31 mouse cellular contexts compared by ENCODE assay signal in genomic region chr9:118990490-118990889, GRCm38 (mm10).
DNase-seq lines count a peak whose midpoint lies in the region; ATAC-seq and TF ChIP-seq lines count a peak whose summit lies in the region.
"Had no signal": no experiment of that assay in that cellular context is flagged by ENCODE, and none has a peak within 500 bp of the region (broad histone marks: within the 10 kb centered on the region; RNA-seq: fewer than 3 reads in every experiment).

No protein-coding gene starts in this region.

- no peaks in the 10 kb centered on the region for H3K9me3 ChIP-seq in heart, embryonic 11.5 days (replicated peaks; ENCODE audit: control insufficient read depth, low read length)
- no peaks in the 10 kb centered on the region for H3K9me3 ChIP-seq in hindbrain, embryonic 10.5 days
- H3K9me3 ChIP-seq in hindbrain, postnatal 0 days (ENCODE audit: low read length), result no peaks in the 10 kb centered on the region
- no peaks in the 10 kb centered on the region for H3K9me3 ChIP-seq in embryonic facial prominence, embryonic 13.5 days
- H3K9me3 ChIP-seq in kidney, embryonic 15.5 days (replicated peaks), result no peaks in the 10 kb centered on the region
- H3K9me3 ChIP-seq: forebrain, embryonic 12.5 days; hindbrain, embryonic 13.5 days; liver, embryonic 15.5 days; neural tube, embryonic 12.5 days had no signal

- no peak overlapping the region for H3K27ac ChIP-seq in heart, embryonic 11.5 days (ENCODE audit: low read depth, low read length)
- peak overlapping the region; percentile 64 for H3K27ac ChIP-seq in hindbrain, embryonic 10.5 days
- no peak overlapping the region for H3K27ac ChIP-seq in hindbrain, postnatal 0 days
- H3K27ac ChIP-seq in embryonic facial prominence, embryonic 13.5 days, result peak overlapping the region; percentile 34
- no peak overlapping the region for H3K27ac ChIP-seq in kidney, embryonic 15.5 days
- H3K27ac ChIP-seq: forebrain, embryonic 12.5 days; hindbrain, embryonic 13.5 days; liver, embryonic 15.5 days; neural tube, embryonic 12.5 days; stomach, postnatal 0 days had no signal

- H3K4me2 ChIP-seq in heart, embryonic 11.5 days, result no peak overlapping the region
- no peak overlapping the region for H3K4me2 ChIP-seq in hindbrain, postnatal 0 days (ENCODE audit: low read depth, low read length)
- H3K4me2 ChIP-seq in embryonic facial prominence, embryonic 13.5 days, result no peak overlapping the region
- H3K4me2 ChIP-seq in kidney, embryonic 15.5 days, result no peak overlapping the region
- H3K4me2 ChIP-seq: forebrain, embryonic 12.5 days; hindbrain, embryonic 13.5 days; liver, embryonic 15.5 days; lung, embryonic 14.5 days; midbrain, embryonic 11.5 days; neural tube, embryonic 12.5 days had no signal

- WGBS in heart, embryonic 11.5 days (ENCODE audit: insufficient replicate concordance), result 59% methylated on average over 7 of the region's 7 CpGs
- 87% methylated on average over 7 of the region's 7 CpGs for WGBS in hindbrain, embryonic 10.5 days
- WGBS in hindbrain, postnatal 0 days, result 85% methylated on average over 7 of the region's 7 CpGs
- 79% methylated on average over 7 of the region's 7 CpGs for WGBS in embryonic facial prominence, embryonic 13.5 days
- WGBS in kidney, embryonic 15.5 days, result 81% methylated on average over 7 of the region's 7 CpGs

- no peak for ATAC-seq in heart, embryonic 11.5 days (replicated peaks; ENCODE audit: insufficient number of reproducible peaks, low FRiP score, low TSS enrichment)
- no peak for ATAC-seq in hindbrain, postnatal 0 days
- no peak for ATAC-seq in embryonic facial prominence, embryonic 13.5 days (ENCODE audit: insufficient number of reproducible peaks, insufficient read depth, low FRiP score, low TSS enrichment, low read depth)
- ATAC-seq in kidney, embryonic 15.5 days (replicated peaks; ENCODE audit: low FRiP score), result no peak
- ATAC-seq: CD4-positive, CD25-positive, alpha-beta regulatory T cell, adult 4 months; forebrain, postnatal 0 days; intestine, postnatal 0 days had no signal

- no peaks in the 10 kb centered on the region for H3K27me3 ChIP-seq in heart, embryonic 11.5 days (ENCODE audit: control insufficient read depth, insufficient read depth, low read length)
- no peaks in the 10 kb centered on the region for H3K27me3 ChIP-seq in hindbrain, embryonic 10.5 days (ENCODE audit: insufficient read depth, poor library complexity, severe bottlenecking)
- H3K27me3 ChIP-seq in hindbrain, postnatal 0 days (ENCODE audit: insufficient read depth, low read length), result no peaks in the 10 kb centered on the region
- H3K27me3 ChIP-seq in embryonic facial prominence, embryonic 13.5 days, result no peaks in the 10 kb centered on the region
- H3K27me3 ChIP-seq in kidney, embryonic 15.5 days, result no peaks in the 10 kb centered on the region
- H3K27me3 ChIP-seq: forebrain, embryonic 12.5 days; hindbrain, embryonic 13.5 days; liver, embryonic 15.5 days; neural tube, embryonic 12.5 days had no signal

- no peaks in the 10 kb centered on the region for H3K36me3 ChIP-seq in heart, embryonic 11.5 days (ENCODE audit: control insufficient read depth, insufficient read depth, low read length)
- H3K36me3 ChIP-seq in hindbrain, embryonic 10.5 days, result no peaks in the 10 kb centered on the region
- no peaks in the 10 kb centered on the region for H3K36me3 ChIP-seq in hindbrain, postnatal 0 days (ENCODE audit: insufficient read depth, low read length)
- H3K36me3 ChIP-seq in embryonic facial prominence, embryonic 13.5 days, result peaks cover 3% of the 10 kb centered on the region; the same call in 1 of the 2 replicates
- 0 out of 2 replicates have a peak, but pooled peaks cover 3% of the 10 kb centered on the region for H3K36me3 ChIP-seq in kidney, embryonic 15.5 days
- H3K36me3 ChIP-seq: forebrain, embryonic 12.5 days; hindbrain, embryonic 13.5 days; liver, embryonic 15.5 days; neural tube, embryonic 12.5 days had no signal

- DNase-seq in heart, adult 18-20 months, result no peak
- no peak for DNase-seq in hindbrain, embryonic 10.5 days (ENCODE audit: low spot score)
- no peak for DNase-seq in hindbrain, postnatal 0 days (ENCODE audit: low spot score)
- peak; percentile 48 for DNase-seq in brain, adult 2 months (ENCODE audit: low read depth, low spot score)
- DNase-seq: adrenal gland, postnatal 25 days; cerebellum, adult 18-20 months; cerebellum, postnatal 10 days; forebrain, postnatal 0 days; gastrocnemius, postnatal 14 days; heart, postnatal 14 days; kidney, adult 9 months; kidney, postnatal 14 days; left cerebral cortex, postnatal 4 days; liver; lung, embryonic 14.5 days; lung, postnatal 36 days; right cerebral cortex, postnatal 4 days; thymus, adult 18-20 months; thymus, postnatal 25 days had no signal

- H3K4me3 ChIP-seq in heart, embryonic 11.5 days (ENCODE audit: low read depth, low read length), result no peak overlapping the region
- H3K4me3 ChIP-seq in hindbrain, embryonic 10.5 days, result no peak overlapping the region
- H3K4me3 ChIP-seq in hindbrain, postnatal 0 days (ENCODE audit: low read length), result no peak overlapping the region
- H3K4me3 ChIP-seq in embryonic facial prominence, embryonic 13.5 days, result no peak overlapping the region
- H3K4me3 ChIP-seq in kidney, embryonic 15.5 days (replicated peaks), result no peak overlapping the region
- H3K4me3 ChIP-seq: forebrain, embryonic 12.5 days; hindbrain, embryonic 13.5 days; liver, embryonic 15.5 days; myocyte; neural tube, embryonic 12.5 days had no signal

- H3K4me1 ChIP-seq in heart, embryonic 11.5 days (ENCODE audit: control insufficient read depth, insufficient read depth, low read length), result peaks cover 46% of the 10 kb centered on the region
- H3K4me1 ChIP-seq in hindbrain, embryonic 10.5 days (replicated peaks), result peaks cover 70% of the 10 kb centered on the region
- H3K4me1 ChIP-seq in hindbrain, postnatal 0 days (ENCODE audit: insufficient read depth, low read length), result no peaks in the 10 kb centered on the region
- H3K4me1 ChIP-seq in embryonic facial prominence, embryonic 13.5 days, result peaks cover 78% of the 10 kb centered on the region
- peaks cover 77% of the 10 kb centered on the region for H3K4me1 ChIP-seq in kidney, embryonic 15.5 days

- 0 out of 2 replicates have a peak overlapping the region, but pooled peaks have one; percentile 17 for H3K9ac ChIP-seq in heart, embryonic 11.5 days (ENCODE audit: low read depth, low read length)
- H3K9ac ChIP-seq in hindbrain, postnatal 0 days (replicated peaks; ENCODE audit: low read length), result no peak overlapping the region
- no peak overlapping the region for H3K9ac ChIP-seq in embryonic facial prominence, embryonic 13.5 days
- no peak overlapping the region for H3K9ac ChIP-seq in kidney, embryonic 15.5 days
- H3K9ac ChIP-seq: forebrain, embryonic 12.5 days; forebrain, postnatal 0 days; hindbrain, embryonic 13.5 days; liver, embryonic 15.5 days; lung, embryonic 14.5 days; neural tube, embryonic 12.5 days had no signal

- TF ChIP-seq CTCF in hindbrain, postnatal 0 days (IDR thresholded peaks at IDR 0.05; ENCODE audit: low read depth), result no peak

Comparison
In these comparisons a context has a peak if more than half of its experiments do, and no peak if none do; other contexts are left out.
1. H3K27ac ChIP-seq: peak in hindbrain, embryonic 10.5 days (single experiment) and embryonic facial prominence, embryonic 13.5 days (single experiment); none in heart, embryonic 11.5 days (single experiment), hindbrain, postnatal 0 days (single experiment) and kidney, embryonic 15.5 days (single experiment).